Mouse (Mus musculus) brain, embryonic 14.5 days (tissue): ENCODE data around the gene Hist1h4m.

Experiments used
- CTCF ChIP-seq: fragments of 200-500 bp; IDR thresholded peaks from 2 replicates; pipeline ENCODE4 v1.5.1; 2012; ENCODE audit warnings: inconsistent platforms, mild to moderate bottlenecking, moderate library complexity, borderline replicate concordance; ENCODE audit not compliant: insufficient read depth, insufficient read length; ENCODE audit errors: extremely low read depth
- POLR2A ChIP-seq: fragments of 200-500 bp; IDR thresholded peaks from 2 replicates; pipeline ENCODE4 v1.6.1; 2012; ENCODE audit warnings: mild to moderate bottlenecking, inconsistent platforms, borderline replicate concordance; ENCODE audit not compliant: poor library complexity, insufficient read depth, insufficient read length, severe bottlenecking; ENCODE audit errors: extremely low read depth

GRCm38 (mm10) chr13:21855698-21856162 is 44.2 kb downstream of the Hist1h4m start:
- TF ChIP-seq CTCF (no peak), POLR2A (no peak)
